Mouse (Mus musculus) urinary bladder, postnatal 4 days (tissue): Measurements from ENCODE around the gene Pcbp3.

Source experiments
- DNase-seq, 2 experiments: peaks; one replicate each; pipeline ENCODE4 v3.0.0; 2021 to 2022; ENCODE audit warnings: low spot score in 2 of 2

Pcbp3 gene

DNA sequence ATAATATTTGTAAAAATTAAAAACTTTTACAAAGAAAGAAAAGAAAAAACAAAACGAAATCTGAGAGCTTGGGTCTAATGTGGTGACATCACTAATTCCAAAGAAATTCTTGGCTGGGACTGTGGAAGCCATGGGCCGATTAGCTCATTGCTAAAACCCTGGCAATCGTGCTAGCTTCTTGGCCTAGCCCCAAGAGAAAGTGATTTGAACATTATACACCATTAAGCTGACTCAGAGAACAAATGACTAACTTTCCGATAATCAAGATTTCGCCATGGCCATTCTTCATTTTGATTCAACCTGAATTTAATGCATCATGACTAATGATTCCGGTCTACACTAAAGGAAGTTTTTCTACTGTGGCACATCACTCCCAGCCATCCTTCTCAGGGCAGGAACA is 30.6 kb downstream of the Pcbp3 start:
- peak; percentile 35 to 76 for DNase-seq

DNA sequence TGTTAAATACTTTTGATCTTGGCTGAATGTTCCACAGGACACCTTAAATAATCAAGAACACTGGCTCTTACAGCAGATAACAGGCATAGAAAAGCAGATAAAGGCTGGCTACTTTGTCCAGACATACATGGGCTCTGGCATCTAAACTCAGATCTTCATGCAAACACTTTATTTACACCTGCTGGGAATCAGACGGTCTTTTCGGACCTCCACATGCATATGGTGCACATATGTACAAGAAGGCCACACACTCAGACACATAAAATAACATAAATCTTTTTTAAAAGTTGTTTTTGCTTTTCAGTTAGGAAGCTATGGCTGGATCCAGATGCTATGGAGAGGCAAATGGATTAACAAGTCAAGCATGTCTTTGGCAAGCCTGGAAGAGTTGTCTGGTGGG is 37.2 kb downstream of the Pcbp3 start:
- no peak for DNase-seq

DNA sequence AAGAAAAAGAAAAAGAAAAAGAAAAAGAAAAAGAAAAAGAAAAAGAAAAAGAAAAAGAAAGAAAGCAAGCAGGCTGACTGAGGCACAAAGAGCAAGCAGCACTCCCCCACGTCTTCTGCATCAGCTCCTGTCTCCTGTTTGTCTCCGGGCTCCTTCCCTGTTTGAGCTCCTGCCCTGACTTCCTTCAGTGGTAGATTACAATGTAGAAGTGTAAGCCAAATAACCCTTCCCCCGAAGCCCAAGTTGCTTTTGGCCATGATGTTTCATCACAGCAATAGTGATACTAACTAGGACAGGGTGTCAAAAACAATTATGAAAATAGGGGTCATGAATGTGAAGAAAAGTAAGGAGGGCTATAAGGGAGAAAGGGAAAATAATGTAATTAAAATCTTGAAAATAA is 43.6 kb downstream of the Pcbp3 start:
- no peak for DNase-seq

DNA sequence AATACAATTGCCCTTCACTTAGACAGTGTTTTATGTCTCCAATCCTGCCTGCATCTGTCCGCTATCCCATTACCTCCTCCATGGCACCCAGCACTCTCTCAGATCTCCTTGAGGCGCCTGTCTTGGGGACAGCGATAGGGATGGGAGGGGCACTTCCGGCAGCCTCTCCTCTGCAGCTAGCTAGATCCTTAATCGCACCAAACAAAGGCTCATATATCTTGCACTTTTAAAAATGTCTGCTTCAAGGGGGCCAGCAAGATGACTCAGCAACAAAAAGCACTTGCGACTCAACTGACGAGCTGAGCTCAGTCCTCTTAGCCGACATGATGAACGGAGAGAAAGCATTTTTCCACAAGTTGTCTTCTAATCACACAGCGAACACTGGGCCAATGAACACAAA is 55.3 kb downstream of the Pcbp3 start:
- DNase-seq = no peak

DNA sequence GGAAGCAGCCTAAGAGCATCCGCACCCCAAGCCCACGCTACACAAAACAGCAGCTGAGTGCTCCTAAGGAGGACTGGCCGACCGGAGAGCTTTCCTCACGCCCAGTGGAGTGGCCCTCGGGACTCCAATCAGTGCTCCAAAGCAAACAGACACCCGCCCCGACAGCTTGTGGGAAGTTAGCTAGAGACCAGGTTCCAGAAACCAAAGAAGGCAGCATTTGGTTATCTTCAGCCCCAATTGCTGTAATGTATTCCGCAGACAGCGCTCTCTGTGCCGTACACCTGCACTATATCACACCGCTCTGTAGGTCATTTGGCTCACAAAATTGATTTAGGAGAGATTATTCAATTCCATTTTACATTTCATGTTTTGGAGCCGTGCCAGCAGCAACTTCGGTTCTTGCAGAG is 55.7 kb downstream of the Pcbp3 start:
- no peak for DNase-seq

DNA sequence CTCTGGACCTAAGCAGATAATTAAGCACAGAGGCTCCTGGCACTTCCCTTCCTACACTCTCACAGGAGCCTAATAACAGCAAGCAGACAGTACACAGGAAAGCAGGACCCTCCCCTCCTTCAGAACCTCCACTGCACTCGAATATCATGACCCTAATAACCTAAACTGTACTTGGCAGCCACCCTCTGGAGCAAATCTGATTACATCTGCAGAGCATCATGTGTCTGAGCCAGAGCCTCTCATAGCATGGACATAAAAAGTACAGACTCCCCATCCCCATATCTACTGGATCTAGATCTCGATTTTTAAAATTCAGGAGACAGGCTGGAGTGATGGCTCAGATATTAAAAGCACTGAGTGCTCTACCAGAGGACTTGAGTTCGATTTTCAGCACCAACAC is 58.0 kb downstream of the Pcbp3 start:
- DNase-seq = no peak

DNA sequence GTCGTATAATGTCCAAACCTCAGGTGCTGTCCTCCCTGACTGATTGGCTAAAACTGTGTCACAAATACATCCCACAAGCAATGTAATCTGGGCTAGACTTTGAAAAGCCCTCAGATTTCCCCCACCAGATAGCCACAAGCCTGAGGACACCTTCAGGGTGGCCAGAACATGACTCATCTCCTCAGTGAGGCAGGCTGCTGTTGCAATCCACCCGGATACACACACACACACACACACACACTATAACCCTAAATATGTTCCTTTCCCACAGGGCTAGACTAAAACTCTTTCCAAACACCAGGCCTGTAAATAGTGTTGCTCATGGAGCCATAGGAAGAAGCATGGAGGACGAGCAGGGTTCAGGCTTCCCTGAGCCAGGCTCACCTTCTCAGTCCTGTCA is 58.6 kb downstream of the Pcbp3 start:
- no peak for DNase-seq

DNA sequence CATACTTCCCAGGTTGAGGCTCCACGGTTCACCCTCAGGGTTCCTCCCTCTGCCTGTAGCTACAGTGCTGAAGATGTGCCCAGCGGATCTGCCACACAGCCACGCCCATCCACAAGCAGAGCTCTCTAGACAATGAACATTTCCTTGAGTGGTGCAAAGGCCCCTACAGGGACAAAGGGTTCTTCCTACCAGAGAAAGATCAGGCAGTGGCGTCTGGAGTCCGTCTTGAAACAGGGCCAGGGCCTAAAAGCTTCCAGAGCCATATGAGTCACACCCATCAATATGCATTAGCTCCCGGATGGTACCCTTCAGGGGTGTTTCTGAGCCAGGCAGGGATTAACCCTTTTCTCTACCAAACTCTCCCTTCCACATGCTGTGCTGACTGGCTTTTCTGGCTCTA is 59.1 kb downstream of the Pcbp3 start:
- DNase-seq = no peak

DNA sequence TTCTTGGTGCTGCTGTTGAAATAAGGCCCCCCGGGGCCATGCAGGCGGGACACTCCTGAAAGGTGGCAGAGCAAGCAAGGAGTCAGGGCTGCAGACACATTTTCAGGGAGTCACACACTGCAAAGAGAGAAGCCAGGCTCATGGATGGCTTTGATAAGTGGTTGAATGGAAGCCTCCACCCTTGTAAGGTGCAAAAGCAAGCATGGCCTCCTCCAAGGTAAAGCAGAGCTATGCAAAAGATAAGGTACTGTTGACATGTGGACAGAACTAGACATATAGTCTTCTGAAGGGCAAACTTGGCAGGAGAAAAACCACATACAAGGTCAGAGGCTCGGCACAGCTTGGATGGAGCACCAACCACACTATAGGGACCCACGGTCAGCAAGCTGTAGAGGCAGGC is 63.3 kb downstream of the Pcbp3 start:
- no peak for DNase-seq

DNA sequence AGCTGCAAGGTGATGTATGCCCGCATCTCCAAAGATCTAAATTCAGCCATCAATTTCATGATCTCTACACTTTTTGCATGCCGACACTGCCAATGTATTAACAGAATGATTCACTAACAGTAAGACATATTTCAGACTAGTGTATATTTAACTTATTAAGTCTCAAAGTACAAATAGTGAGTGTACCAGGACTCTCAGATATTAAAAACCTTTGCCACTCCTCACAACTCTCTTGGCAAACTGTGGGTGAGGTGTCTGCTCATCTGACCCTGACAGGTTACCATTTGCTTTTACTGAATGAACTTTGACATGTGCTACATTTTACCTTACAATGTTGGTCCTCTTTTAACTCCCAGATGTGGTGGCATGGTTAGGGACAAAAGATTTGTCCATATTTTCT is 70.2 kb downstream of the Pcbp3 start:
- no peak for DNase-seq

DNA sequence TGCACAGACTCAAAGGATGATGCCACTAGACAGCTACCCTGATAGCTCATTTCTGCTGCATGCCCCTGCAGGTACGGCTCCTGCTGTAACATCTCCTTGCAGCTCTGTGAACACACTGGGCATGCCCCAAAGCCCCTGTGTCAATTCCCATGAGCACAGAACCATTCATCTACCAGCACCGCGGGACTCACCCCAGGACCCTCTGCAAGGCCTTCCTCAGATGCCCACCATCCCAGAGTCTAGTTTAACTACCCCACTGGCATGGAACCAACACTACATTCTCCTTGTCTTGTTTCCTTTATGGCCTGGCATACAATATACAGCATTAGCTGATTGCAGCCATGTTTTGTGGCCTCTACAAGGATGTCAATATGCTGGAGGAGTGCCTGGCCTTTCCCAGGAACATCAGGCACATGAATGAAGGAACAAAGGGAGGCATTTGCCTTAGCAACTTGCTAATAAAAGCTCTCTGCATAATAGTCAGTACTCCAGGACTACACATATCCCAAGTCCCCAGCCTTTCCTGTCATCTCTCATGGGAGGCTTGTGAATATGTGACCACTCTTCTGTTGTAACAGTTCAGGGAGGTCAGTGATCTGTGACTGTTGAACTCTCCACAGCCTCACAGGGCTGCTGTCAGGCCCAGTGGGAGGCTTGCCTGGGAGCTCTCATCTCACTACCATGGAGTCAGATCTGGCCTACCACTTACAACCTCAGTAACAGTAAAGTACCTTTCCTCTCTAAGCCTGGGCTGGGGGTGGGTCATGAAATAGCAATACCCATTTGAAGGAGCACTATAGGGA is 78.0 kb downstream of the Pcbp3 start:
- no peak for DNase-seq

DNA sequence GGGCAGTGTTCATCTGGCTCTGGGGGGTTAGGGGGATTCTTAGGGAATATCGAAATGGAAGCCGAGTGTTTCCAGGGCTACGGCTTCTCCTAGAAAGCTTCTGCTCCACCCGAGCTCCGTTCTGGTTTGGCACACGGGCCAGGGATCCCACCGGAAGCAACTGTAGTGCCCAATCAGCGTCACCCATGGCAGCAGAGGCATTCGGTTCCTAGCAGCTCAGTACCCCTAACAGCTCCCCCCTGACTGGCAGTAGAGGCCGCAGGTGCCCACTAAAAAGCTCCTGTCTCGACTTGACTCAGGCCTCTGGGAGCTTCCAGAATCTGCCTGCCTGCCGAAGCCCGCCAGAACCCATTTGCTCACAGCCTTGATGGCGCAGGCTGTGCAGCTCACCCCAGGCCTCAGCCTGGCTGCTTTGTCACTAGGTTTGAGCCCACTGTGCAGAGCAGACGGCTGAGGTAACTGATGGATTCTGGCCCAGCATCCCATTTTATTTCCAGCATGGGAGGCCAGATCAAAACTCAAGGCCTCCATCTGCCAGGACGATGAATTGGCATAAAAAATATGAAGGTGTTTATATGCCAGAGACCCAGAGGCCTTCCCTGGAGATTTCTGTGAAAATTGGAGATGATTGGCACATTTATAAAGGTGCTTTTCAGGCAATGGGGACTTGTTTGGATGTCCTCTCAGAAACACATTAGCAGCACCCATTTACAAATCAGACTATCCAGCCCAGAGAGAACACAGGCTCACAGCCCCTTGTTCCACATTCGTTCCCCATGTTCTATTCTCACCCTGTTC is 78.8 kb downstream of the Pcbp3 start:
- DNase-seq = no peak

DNA sequence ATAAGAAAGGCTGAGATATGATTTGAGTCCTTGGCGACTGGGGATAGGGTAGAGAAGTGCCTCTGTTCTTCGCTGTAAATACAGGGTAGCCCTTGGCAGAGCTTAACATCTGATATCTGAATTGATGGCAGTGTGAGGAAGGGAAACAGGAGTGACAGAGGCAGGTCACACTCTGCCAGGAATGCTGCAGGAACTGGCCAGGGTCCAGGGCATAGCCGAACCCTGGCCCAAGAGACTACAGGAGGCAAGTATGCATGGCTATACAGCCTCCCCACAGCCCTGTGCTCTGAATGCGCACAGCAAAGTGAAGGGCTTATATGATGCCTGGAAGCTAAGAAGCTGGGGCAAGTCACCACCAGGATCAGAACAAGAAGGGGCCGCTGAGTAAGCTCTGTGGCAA is 79.8 kb downstream of the Pcbp3 start:
- DNase-seq = no peak

DNA sequence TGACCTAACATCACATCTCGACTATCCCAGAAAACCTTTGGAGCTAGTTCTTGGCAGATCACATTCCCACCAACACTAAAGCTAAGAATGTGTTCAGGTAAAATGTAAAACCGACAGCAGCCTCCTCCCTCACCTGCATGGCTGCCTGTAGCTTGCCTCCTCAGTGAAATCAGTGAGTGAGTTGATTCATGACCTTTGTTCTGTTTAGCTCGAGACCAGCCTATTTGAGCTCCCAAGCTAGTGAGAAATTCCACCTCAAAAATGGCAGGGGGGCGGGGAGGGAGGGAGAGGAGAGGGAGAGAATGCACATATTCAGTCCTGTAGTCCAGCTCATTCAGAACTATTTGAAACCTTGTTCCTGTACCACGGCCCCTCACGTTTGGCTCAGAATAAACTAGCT is 86.4 kb downstream of the Pcbp3 start:
- no peak for DNase-seq

DNA sequence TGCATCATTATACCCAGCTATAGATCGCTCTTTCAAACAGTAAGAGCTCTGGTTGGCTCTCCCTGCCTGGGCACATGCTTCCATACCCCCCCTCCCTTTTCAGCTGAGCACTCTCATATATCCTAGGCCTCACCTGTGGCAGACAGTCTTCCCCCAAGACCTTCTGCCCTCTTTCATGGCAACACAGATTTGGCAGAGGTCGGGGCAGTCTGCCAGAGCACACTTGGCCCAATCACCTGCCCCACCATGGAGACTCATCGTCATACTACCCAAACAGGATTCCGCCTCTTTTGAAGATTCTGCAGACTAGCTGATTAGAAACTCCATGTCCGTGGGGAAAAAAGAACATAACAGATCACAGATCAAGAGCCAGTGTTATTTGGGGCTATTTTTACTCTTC is 86.8 kb downstream of the Pcbp3 start:
- no peak for DNase-seq

DNA sequence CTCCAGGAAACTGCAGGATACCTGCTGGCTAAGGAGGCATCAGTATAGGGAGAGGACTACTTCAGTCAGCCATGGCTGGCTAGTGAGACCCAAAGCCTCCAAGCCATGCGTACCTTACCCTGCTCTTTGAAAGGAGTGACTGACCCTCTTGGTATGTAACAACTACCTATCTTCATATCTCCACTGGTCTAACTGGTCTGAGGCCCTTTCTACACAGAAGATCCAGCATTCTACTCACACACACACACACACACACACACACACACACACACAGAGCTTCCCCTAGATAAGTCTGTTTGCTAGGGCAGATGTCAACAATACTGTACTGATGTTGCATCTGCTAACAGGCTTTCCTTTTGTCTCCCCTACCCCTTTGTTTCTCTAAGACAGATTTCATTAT is 87.3 kb downstream of the Pcbp3 start:
- no peak for DNase-seq

DNA sequence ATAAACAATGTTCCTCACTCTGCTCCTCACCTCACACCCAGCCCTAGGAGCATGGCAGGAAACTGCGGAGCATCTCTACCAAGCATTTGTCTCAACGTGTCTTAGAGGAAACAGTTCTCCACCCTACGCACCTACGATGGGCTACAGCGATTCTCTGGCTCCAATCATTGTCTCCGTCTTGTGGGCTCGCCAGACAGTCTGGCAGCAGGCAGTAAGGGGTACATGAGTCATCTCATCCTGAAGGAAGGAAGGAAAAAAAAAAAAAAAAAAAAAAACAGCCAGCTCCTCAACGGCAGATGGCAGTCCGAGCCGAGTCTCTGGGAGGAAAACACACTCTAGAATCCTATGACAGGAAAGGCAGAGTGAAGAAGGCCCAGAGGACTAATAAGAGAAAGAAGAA is 87.7 kb downstream of the Pcbp3 start:
- no peak for DNase-seq

DNA sequence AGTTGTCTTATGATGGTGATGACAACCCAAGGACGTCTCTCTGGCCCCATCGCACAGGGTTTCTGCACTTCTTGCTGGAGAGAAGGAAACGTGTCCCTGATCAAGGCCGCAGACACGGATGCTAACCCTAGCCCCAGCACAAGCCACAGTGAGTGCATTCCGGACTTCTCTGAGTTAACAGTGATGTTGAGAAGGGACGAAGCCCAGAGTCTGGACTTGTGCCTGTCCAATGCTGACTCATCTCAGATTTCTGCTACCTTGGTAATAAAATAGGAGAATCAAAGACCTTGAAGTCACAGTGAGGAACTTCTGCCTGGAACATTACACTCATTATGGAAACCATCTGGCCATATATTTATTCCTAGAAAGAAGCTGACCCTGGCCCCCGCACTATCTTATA is 89.0 kb downstream of the Pcbp3 start:
- no peak for DNase-seq

DNA sequence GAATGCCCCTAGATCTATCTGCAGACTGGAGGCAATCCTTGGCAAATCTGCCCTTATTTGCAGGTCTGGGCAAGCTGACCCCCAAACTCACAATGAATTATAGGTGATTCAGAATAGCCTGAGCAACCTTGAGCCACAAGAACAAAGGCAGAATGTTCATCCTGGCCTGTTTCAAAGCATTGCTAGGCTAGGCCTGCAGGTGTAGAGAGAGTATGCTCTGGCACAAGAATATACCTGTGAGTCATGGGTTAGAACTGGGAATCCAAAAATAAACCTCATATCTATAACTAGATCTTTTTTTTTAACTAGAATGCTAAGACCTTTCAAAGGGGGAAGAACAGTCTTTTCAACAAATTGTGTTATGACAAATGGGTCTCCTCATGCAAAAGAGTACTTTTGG is 95.8 kb downstream of the Pcbp3 start:
- no peak for DNase-seq

DNA sequence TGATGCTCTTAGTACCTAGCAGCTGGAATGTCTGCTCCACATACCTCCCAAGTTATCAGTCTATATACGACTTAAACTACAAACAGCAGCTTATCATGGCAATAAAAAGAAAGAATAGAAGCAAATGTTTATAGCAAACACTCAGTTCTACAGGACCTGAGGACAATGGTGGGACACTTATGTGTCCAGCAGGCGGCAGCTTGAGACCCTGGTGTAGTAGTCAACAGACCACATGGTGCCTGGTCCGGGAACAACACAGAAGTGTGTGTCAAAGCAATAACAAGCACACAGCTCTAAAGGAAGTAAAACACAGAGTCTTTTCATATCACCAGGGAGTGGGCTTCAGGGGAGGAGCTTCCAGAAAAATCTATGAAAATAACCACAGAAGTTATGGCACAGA is 100.7 kb downstream of the Pcbp3 start:
- no peak for DNase-seq

DNA sequence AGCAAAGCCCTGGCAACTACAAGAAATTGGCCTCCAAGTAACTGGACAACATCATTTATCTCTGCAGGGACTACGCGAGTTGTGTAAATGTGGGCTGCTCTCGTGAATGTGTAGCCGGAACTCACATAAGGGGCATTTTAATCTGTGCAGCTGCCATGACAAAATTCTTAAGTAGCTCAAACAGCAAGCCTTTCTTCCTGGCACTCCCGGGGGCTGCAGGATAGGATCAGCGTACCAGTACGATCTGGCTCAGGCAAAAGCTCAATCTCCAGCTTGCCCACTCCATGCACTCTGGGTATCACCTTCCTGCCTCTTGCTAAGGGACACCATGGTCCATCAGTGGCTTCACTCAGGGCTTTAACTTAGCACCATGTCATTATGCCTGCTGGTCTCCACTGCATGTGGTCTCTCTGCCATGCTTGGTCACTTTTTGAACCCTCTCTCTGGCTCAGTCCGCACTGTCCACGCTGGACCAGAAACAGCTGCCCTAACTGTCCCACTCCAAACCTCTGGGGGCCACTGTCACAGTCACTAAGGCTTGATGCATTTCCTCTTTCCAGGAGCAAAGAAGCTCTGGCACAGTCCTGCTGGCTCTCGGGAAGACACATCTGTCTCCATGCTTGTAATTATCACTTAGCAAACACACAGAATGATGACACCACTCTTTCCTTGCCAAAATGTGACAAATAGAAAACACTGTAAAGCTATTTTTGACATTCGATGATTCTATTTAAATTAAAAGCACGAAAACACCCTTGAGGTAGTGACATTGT is 102.1 kb downstream of the Pcbp3 start:
- no peak for DNase-seq

DNA sequence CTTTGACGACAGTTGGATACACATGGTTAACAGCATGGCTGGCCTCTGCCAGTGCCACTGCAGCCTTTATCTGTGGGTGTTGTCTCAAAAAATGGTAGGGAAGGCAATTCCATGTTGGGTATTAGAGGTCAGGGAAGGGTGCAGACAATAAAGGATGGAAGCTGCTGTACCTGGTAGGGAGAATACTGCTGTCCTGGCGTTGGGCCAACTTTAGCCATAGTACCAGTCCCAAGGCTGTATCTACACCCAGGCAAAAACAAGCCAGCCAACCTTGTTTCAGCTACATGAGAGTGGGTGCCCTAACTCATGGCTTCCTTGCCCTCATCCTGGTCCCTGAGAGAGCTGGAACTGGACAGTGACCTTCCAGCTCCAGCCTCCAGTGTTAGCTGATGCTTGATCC is 103.8 kb downstream of the Pcbp3 start:
- no peak for DNase-seq

DNA sequence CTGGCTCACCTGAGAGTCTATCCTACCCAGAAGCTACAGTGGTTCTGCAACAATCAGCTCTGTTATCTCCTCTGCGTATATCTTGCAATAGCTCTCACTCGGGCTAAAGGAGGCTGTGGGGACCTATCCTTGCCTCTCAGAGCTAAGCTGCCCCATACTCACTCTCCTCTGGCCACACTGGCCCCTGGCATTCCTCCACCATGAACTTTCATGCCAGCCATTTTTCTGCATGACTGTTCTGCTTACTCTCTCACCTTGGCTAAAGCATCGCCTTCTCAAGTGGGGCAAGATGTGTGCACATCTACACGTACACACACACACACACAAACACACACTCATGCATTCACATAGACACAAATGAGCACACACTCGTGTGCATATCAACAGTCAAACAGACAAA is 115.2 kb downstream of the Pcbp3 start:
- DNase-seq = no peak
